Mouse (Mus musculus): Measurements from ENCODE around the gene Nxnl1. TPM values are rescaled to one million over a fixed set of nuclear protein-coding genes. Genes with fewer than 3 reads are reported as not detected.

The Nxnl1 gene
- polyA plus RNA-seq, 1 experiment from 2014 or later, result 1.1 TPM

- peak; percentile 70 for DNase-seq (ENCODE audit: low spot score)
These were observed 47.2 kb downstream of the Nxnl1 start for GRCm38 (mm10) chr8:71519037-71519825.

DNA sequence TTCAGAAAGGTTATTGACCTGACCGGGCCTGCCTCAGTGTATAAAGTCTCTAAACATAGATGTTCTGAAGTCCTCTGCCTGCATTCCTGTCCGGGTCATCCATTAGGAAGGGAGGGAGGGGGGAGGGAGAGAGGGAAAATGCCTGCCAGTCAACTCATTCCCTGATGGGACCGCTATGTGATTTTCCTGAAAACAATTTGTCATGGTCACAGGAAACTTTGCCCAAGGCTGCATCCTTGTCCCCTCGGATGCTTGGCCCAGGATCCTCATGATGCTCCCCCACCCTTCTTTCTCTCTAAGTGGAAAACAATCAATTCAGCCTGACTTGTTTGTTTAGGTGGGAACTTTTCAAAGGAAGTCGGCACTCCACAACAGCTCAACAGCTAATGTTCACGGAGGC is 49.6 kb downstream of the Nxnl1 start:
- no peak for DNase-seq (ENCODE audit: low spot score)

GRCm38 (mm10) chr8:71515043-71515442 is 51.4 kb downstream of the Nxnl1 start:
- DNase-seq (ENCODE audit: low spot score), result no peak

DNA sequence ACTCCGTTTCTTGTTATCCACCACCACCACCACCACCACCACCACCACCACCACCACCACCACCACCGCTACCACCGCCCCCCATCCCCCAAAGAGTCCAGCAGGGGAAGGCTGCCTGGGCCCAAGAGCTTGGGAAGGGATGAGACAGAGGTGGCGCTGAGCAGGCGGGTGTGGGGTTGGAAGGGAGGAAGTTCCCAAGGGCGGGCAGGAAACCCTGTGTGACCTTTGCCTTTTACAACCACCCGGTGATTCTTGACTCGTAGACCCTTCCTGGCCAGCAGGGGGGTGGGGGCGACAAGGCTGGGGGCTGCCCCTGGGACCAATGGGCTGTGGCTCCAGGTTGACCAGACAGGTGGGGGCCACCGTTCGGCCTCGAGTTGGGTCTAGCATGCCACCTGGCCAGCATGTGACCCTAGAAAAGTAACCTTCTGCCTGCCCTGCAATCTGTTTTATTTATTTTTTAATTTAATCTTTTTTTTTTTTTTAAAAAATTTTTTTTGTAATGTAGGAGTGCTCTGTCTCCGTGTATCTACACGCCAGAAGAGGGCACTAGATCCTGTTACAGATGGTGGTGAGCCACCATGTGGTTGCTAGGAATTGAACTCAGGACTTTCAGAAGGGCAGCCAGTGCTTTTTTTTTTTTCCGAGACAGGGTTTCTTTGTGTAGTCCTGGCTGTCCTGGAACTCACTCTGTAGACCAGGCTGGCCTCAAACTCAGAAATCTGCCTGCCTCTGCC is 53.2 kb downstream of the Nxnl1 start:
- no peak for DNase-seq (ENCODE audit: low spot score)

GRCm38 (mm10) chr8:71511644-71512043 is 54.8 kb downstream of the Nxnl1 start, which contains the start of gene Plvap:
Gene Plvap (minus strand): TSS chr8:71511752.
- DNase-seq (ENCODE audit: low spot score), result no peak

Other genes starting within 250 kb of the Nxnl1 start
- gene Use1, start 199.8 kb downstream of the Nxnl1 start, polyA plus RNA-seq (2015; fragmentation: Nextera tagmentation; extraction: Ambion mirVana), result 143 and 152 TPM in 2 replicates
- 17.4 and 19.2 TPM in 2 replicates for gene Ocel1, start 195.3 kb downstream of the Nxnl1 start, polyA plus RNA-seq (2015; fragmentation: Nextera tagmentation; extraction: Ambion mirVana)
- 17.7 and 18.4 TPM in 2 replicates for gene Nr2f6, start 184.6 kb downstream of the Nxnl1 start, polyA plus RNA-seq (2015; fragmentation: Nextera tagmentation; extraction: Ambion mirVana)
- 4.7 and 5.1 TPM in 2 replicates for gene Ushbp1, start 170.8 kb downstream of the Nxnl1 start, polyA plus RNA-seq (2015; fragmentation: Nextera tagmentation; extraction: Ambion mirVana)
- gene Babam1, start 169.7 kb downstream of the Nxnl1 start, polyA plus RNA-seq (2015; fragmentation: Nextera tagmentation; extraction: Ambion mirVana), result 83.2 and 87.4 TPM in 2 replicates
- gene Ankle1, start 160.6 kb downstream of the Nxnl1 start, polyA plus RNA-seq (2015; fragmentation: Nextera tagmentation; extraction: Ambion mirVana), result 15.3 and 25.1 TPM in 2 replicates
- gene Abhd8, start 102.9 kb downstream of the Nxnl1 start, polyA plus RNA-seq (2015; fragmentation: Nextera tagmentation; extraction: Ambion mirVana), result 190 and 219 TPM in 2 replicates
- gene Mrpl34, start 101.6 kb downstream of the Nxnl1 start, polyA plus RNA-seq (2015; fragmentation: Nextera tagmentation; extraction: Ambion mirVana), result 221 TPM in 2 replicates
- gene Dda1, start 97.4 kb downstream of the Nxnl1 start, polyA plus RNA-seq (2015; fragmentation: Nextera tagmentation; extraction: Ambion mirVana), result 154 and 157 TPM in 2 replicates
- 0.68 and 1.4 TPM in 2 replicates for gene Ano8, start 80.6 kb downstream of the Nxnl1 start, polyA plus RNA-seq (2015; fragmentation: Nextera tagmentation; extraction: Ambion mirVana)
- gene Gtpbp3, start 78.5 kb downstream of the Nxnl1 start, polyA plus RNA-seq (2015; fragmentation: Nextera tagmentation; extraction: Ambion mirVana), result 17.8 TPM in 2 replicates
- gene Plvap, start 54.8 kb downstream of the Nxnl1 start, polyA plus RNA-seq (2015; fragmentation: Nextera tagmentation; extraction: Ambion mirVana), result 27.5 and 31.6 TPM in 2 replicates
- gene Ccdc194, start 40.9 kb downstream of the Nxnl1 start, polyA plus RNA-seq (2015; fragmentation: Nextera tagmentation; extraction: Ambion mirVana), result 0.08 and 0.15 TPM in 2 replicates
- gene Bst2, start 29.1 kb downstream of the Nxnl1 start, polyA plus RNA-seq (2015; fragmentation: Nextera tagmentation; extraction: Ambion mirVana), result 158 TPM in 2 replicates
- 98.3 and 101 TPM in 2 replicates for gene Mvb12a, start 23.7 kb downstream of the Nxnl1 start, polyA plus RNA-seq (2015; fragmentation: Nextera tagmentation; extraction: Ambion mirVana)
- gene Tmem221, start 7.7 kb downstream of the Nxnl1 start, polyA plus RNA-seq (2015; fragmentation: Nextera tagmentation; extraction: Ambion mirVana), result 13.0 and 13.1 TPM in 2 replicates
- 32.4 and 33.8 TPM in 2 replicates for gene Slc27a1, start 2.3 kb upstream of the Nxnl1 start, polyA plus RNA-seq (2015; fragmentation: Nextera tagmentation; extraction: Ambion mirVana)
- gene Pgls, start 25.6 kb upstream of the Nxnl1 start, polyA plus RNA-seq (2015; fragmentation: Nextera tagmentation; extraction: Ambion mirVana), result 340 and 346 TPM in 2 replicates
- gene Fam129c, start 31.0 kb upstream of the Nxnl1 start, polyA plus RNA-seq (2015; fragmentation: Nextera tagmentation; extraction: Ambion mirVana), result 9.4 and 11.2 TPM in 2 replicates
- gene Colgalt1, start 44.4 kb upstream of the Nxnl1 start, polyA plus RNA-seq (2015; fragmentation: Nextera tagmentation; extraction: Ambion mirVana), result 37.9 and 38.9 TPM in 2 replicates
- 0.58 and 0.68 TPM in 2 replicates for gene Unc13a, start 105.2 kb upstream of the Nxnl1 start, polyA plus RNA-seq (2015; fragmentation: Nextera tagmentation; extraction: Ambion mirVana)
- gene Jak3, start 109.7 kb upstream of the Nxnl1 start, polyA plus RNA-seq (2015; fragmentation: Nextera tagmentation; extraction: Ambion mirVana), result 17.0 and 20.3 TPM in 2 replicates
- gene Insl3, start 122.6 kb upstream of the Nxnl1 start, polyA plus RNA-seq (2015; fragmentation: Nextera tagmentation; extraction: Ambion mirVana), result 3.7 and 6.7 TPM in 2 replicates
- 2.1 and 2.7 TPM in 2 replicates for gene B3gnt3, start 135.2 kb upstream of the Nxnl1 start, polyA plus RNA-seq (2015; fragmentation: Nextera tagmentation; extraction: Ambion mirVana)
- gene Fcho1, start 159.1 kb upstream of the Nxnl1 start, polyA plus RNA-seq (2015; fragmentation: Nextera tagmentation; extraction: Ambion mirVana), result 123 and 127 TPM in 2 replicates

All from thymus, postnatal 0 days (tissue).